Mouse (Mus musculus) neural tube, embryonic 11.5 days (tissue): ENCODE results near the gene Fbxl3. TPM values are rescaled to one million over a fixed set of nuclear protein-coding genes. Genes with fewer than 3 reads are reported as not detected.
A peak's percentile ranks its signal among the peaks of the same experiment; 100 is the strongest.

Experiments
- ATAC-seq: fragments of 200-750 bp; cut with Nextera tagmentation; 2 replicates; pipeline ENCODE4 v1.8.0; 2017; ENCODE audit warnings: moderate number of reproducible peaks, mild to moderate bottlenecking, moderate TSS enrichment, moderate library complexity; ENCODE audit not compliant: insufficient read depth, low FRiP score, low TSS enrichment
- DNase-seq: peaks from one replicate; pipeline ENCODE4 v3.0.0-alpha.2; 2015; ENCODE audit warnings: low spot score
- H3K27ac ChIP-seq: fragments of 300-500 bp; sonication (generic); 2 replicates; pipeline ENCODE4 v1.5.1; 2014; ENCODE audit warnings: low read depth, mild to moderate bottlenecking, low read length
- H3K27me3 ChIP-seq: fragments of 300-500 bp; sonication (generic); 2 replicates; pipeline ENCODE4 v1.6.1; 2014; ENCODE audit warnings: mild to moderate bottlenecking, low read length, mixed read lengths; ENCODE audit not compliant: control insufficient read depth, insufficient read depth
- H3K36me3 ChIP-seq: fragments of 300-500 bp; sonication (generic); 2 replicates; pipeline ENCODE4 v1.6.1; 2014; ENCODE audit warnings: mild to moderate bottlenecking, low read length, moderate library complexity, mixed read lengths; ENCODE audit not compliant: control insufficient read depth, insufficient read depth
- H3K4me1 ChIP-seq: fragments of 300-500 bp; sonication (generic); 2 replicates; pipeline ENCODE4 v1.6.1; 2014; ENCODE audit warnings: low read length, mixed read lengths; ENCODE audit not compliant: control insufficient read depth, insufficient read depth
- H3K4me2 ChIP-seq: fragments of 300-500 bp; sonication (generic); 2 replicates; pipeline ENCODE4 v1.6.1; 2014; ENCODE audit warnings: low read depth, mild to moderate bottlenecking, moderate library complexity
- H3K4me3 ChIP-seq: fragments of 300-500 bp; sonication (generic); 2 replicates; pipeline ENCODE4 v1.5.1; 2014; ENCODE audit warnings: low read depth, low read length
- H3K9ac ChIP-seq: fragments of 300-500 bp; sonication (generic); 2 replicates; pipeline ENCODE4 v1.6.1; 2014; ENCODE audit warnings: mild to moderate bottlenecking, low read length
- H3K9me3 ChIP-seq: fragments of 300-500 bp; sonication (generic); 2 replicates; pipeline ENCODE4 v1.6.1; 2016; ENCODE audit warnings: low read length; ENCODE audit not compliant: control insufficient read depth
- WGBS: fragments of 180-500 bp; shearing (Covaris S2); extraction: QIAGEN DNeasy Blood & Tissue Kit; methylation state at CpG from one replicate; pipeline ENCODE4 v1.1.7; 2014; 5-methylcytosine and 5-hydroxymethylcytosine counted together
- polyA plus RNA-seq: library from polyadenylated mRNA; unstranded; fragments of >200 nt; fragmentation: Nextera tagmentation; extraction: Ambion mirVana; gene quantifications from 2 replicates; pipeline ENCODE4 v1.2.1, GENCODE M21; 2014

Gene Fbxl3
- polyA plus RNA-seq, 1 experiment from 2014 or later: 24.4 TPM

- Histone ChIP-seq H3K9me3 (no peaks in the 10 kb centered on the region), H3K36me3 (no peaks in the 10 kb centered on the region), H3K4me1 (no peaks in the 10 kb centered on the region), H3K27me3 (no peaks in the 10 kb centered on the region), H3K9ac (no peak overlapping the region), H3K4me3 (no peak overlapping the region), H3K4me2 (no peak overlapping the region), H3K27ac (no peak overlapping the region)
- ATAC-seq (no peak), DNase-seq (no peak)
- 88% methylated on average over 10 of the region's 10 CpGs for WGBS
Observed at GRCm38 (mm10) chr14:103059495-103059894, 39.9 kb downstream of the Fbxl3 start.

- no peak overlapping the region for H3K9ac ChIP-seq
- H3K36me3 ChIP-seq: no peaks in the 10 kb centered on the region
- H3K27ac ChIP-seq: no peak overlapping the region
- no peak overlapping the region for H3K4me3 ChIP-seq
- H3K4me1 ChIP-seq: no peaks in the 10 kb centered on the region
- H3K27me3 ChIP-seq: no peaks in the 10 kb centered on the region
- no peak overlapping the region for H3K4me2 ChIP-seq
- ATAC-seq (no peak), DNase-seq (no peak)
- no peaks in the 10 kb centered on the region for H3K9me3 ChIP-seq
- 92% methylated on average over 1 of the region's 1 CpGs for WGBS
Observed at GRCm38 (mm10) chr14:103058998-103059397, 40.4 kb downstream of the Fbxl3 start.

- no peak overlapping the region for H3K4me2 ChIP-seq
- no peaks in the 10 kb centered on the region for H3K36me3 ChIP-seq
- ATAC-seq (no peak), DNase-seq (no peak)
- H3K4me1 ChIP-seq: no peaks in the 10 kb centered on the region
- no peaks in the 10 kb centered on the region for H3K9me3 ChIP-seq
- H3K4me3 ChIP-seq: no peak overlapping the region
- no peaks in the 10 kb centered on the region for H3K27me3 ChIP-seq
- H3K27ac ChIP-seq: no peak overlapping the region
- 90% methylated on average over 7 of the region's 7 CpGs for WGBS
- no peak overlapping the region for H3K9ac ChIP-seq
Observed at GRCm38 (mm10) chr14:103056601-103057000, 42.8 kb downstream of the Fbxl3 start.

GRCm38 (mm10) chr14:103054731-103055130 lies 44.6 kb downstream of the Fbxl3 start:
- no peak overlapping the region for H3K4me3 ChIP-seq
- H3K4me1 ChIP-seq: no peaks in the 10 kb centered on the region
- ATAC-seq: no peak
- no peaks in the 10 kb centered on the region for H3K36me3 ChIP-seq
- H3K4me2 ChIP-seq: no peak overlapping the region
- no peak overlapping the region for H3K27ac ChIP-seq
- 74% methylated on average over 13 of the region's 13 CpGs for WGBS
- H3K27me3 ChIP-seq: no peaks in the 10 kb centered on the region
- no peaks in the 10 kb centered on the region for H3K9me3 ChIP-seq
- no peak for DNase-seq
- no peak overlapping the region for H3K9ac ChIP-seq

- ATAC-seq (peak; percentile 61), DNase-seq (peak; percentile 77)
- H3K9ac ChIP-seq: no peak overlapping the region
- no peak overlapping the region for H3K4me3 ChIP-seq
- no peak overlapping the region for H3K27ac ChIP-seq
- H3K9me3 ChIP-seq: no peaks in the 10 kb centered on the region
- no peaks in the 10 kb centered on the region for H3K4me1 ChIP-seq
- no peaks in the 10 kb centered on the region for H3K27me3 ChIP-seq
- H3K4me2 ChIP-seq: no peak overlapping the region
- 36% methylated on average over 8 of the region's 8 CpGs for WGBS
- no peaks in the 10 kb centered on the region for H3K36me3 ChIP-seq
Observed at GRCm38 (mm10) chr14:103051159-103051769, 48.1 kb downstream of the Fbxl3 start.

- DNase-seq: no peak
- no peak for ATAC-seq
- H3K9ac ChIP-seq: no peak overlapping the region
- H3K9me3 ChIP-seq: no peaks in the 10 kb centered on the region
- H3K36me3 ChIP-seq: no peaks in the 10 kb centered on the region
- H3K4me1 ChIP-seq: no peaks in the 10 kb centered on the region
- H3K4me3 ChIP-seq: no peak overlapping the region
- WGBS: 89% methylated on average over 11 of the region's 11 CpGs
- H3K4me2 ChIP-seq: no peak overlapping the region
- H3K27me3 ChIP-seq: no peaks in the 10 kb centered on the region
- no peak overlapping the region for H3K27ac ChIP-seq
Observed at GRCm38 (mm10) chr14:103048292-103049086, 50.9 kb downstream of the Fbxl3 start.

- DNase-seq (no peak), ATAC-seq (no peak)
- H3K36me3 ChIP-seq: no peaks in the 10 kb centered on the region
- no peak within 1 kb of the TSS for H3K9ac ChIP-seq
- no peaks in the 10 kb centered on the region for H3K9me3 ChIP-seq
- WGBS: 85% methylated on average over 2 of the region's 2 CpGs
- H3K4me1 ChIP-seq: no peaks in the 10 kb centered on the region
- no peaks in the 10 kb centered on the region for H3K27me3 ChIP-seq
- H3K27ac ChIP-seq: no peak within 1 kb of the TSS
- no peak within 1 kb of the TSS for H3K4me3 ChIP-seq
- H3K4me2 ChIP-seq: no peak within 1 kb of the TSS
Observed at GRCm38 (mm10) chr14:103046677-103047076, 52.7 kb downstream of the Fbxl3 start, which contains the start of gene Acod1. Acod1 (plus strand) TSS chr14:103046977.

- H3K9me3 ChIP-seq: no peaks in the 10 kb centered on the region
- H3K4me2 ChIP-seq: no peak overlapping the region
- no peaks in the 10 kb centered on the region for H3K27me3 ChIP-seq
- no peak overlapping the region for H3K4me3 ChIP-seq
- ATAC-seq (no peak), DNase-seq (no peak)
- WGBS: 87% methylated on average over 3 of the region's 3 CpGs
- H3K36me3 ChIP-seq: no peaks in the 10 kb centered on the region
- H3K9ac ChIP-seq: no peak overlapping the region
- H3K27ac ChIP-seq: no peak overlapping the region
- H3K4me1 ChIP-seq: no peaks in the 10 kb centered on the region
Observed at GRCm38 (mm10) chr14:103037016-103037415, 62.4 kb downstream of the Fbxl3 start.

GRCm38 (mm10) chr14:103034076-103034475 lies 65.3 kb downstream of the Fbxl3 start:
- H3K27ac ChIP-seq: no peak overlapping the region
- WGBS: 85% methylated on average over 9 of the region's 9 CpGs

More at GRCm38 (mm10) chr14:103034076-103034475, 65.3 kb downstream of the Fbxl3 start:
- DNase-seq (no peak), ATAC-seq (no peak)
- Histone ChIP-seq H3K4me2 (no peak overlapping the region), H3K9ac (no peak overlapping the region), H3K4me1 (no peaks in the 10 kb centered on the region), H3K4me3 (no peak overlapping the region), H3K9me3 (no peaks in the 10 kb centered on the region), H3K36me3 (no peaks in the 10 kb centered on the region), H3K27me3 (no peaks in the 10 kb centered on the region)
